Mouse (Mus musculus): ENCODE data around the gene Evi5. TPM values are rescaled to one million over a fixed set of nuclear protein-coding genes. Genes with fewer than 3 reads are reported as not detected.

The Evi5 gene
- total and polyA plus RNA-seq, 2 experiments from 2014 or later, result 57.7 to 60.1 TPM

- WGBS, result 47% methylated on average over 5 of the region's 5 CpGs
- peak; percentile 77 for DNase-seq (ENCODE audit: low spot score)
- Histone ChIP-seq H3K9ac (replicated peaks; ENCODE audit: low read length) (no peak overlapping the region), H3K36me3 (ENCODE audit: insufficient read depth, low read length) (no peaks in the 10 kb centered on the region), H3K4me1 (ENCODE audit: insufficient read depth, low read length) (no peaks in the 10 kb centered on the region), H3K27ac (no peak overlapping the region), H3K9me3 (ENCODE audit: low read length) (no peaks in the 10 kb centered on the region), H3K27me3 (ENCODE audit: insufficient read depth, low read length) (no peaks in the 10 kb centered on the region), H3K4me2 (ENCODE audit: low read depth, low read length) (no peak overlapping the region), H3K4me3 (ENCODE audit: low read length) (no peak overlapping the region)
- peak; percentile 67 for ATAC-seq
- TF ChIP-seq CTCF (IDR thresholded peaks at IDR 0.05; ENCODE audit: low read depth), result no peak
These were observed 27.6 kb downstream of the Evi5 start for GRCm38 (mm10) chr5:107847349-107847748.

GRCm38 (mm10) chr5:107840549-107841238, 34.2 kb downstream of the Evi5 start:
- no peaks in the 10 kb centered on the region for H3K4me1 ChIP-seq (ENCODE audit: insufficient read depth, low read length)
- H3K9ac ChIP-seq (replicated peaks; ENCODE audit: low read length), result no peak overlapping the region
- no peaks in the 10 kb centered on the region for H3K36me3 ChIP-seq (ENCODE audit: insufficient read depth, low read length)
- no peak overlapping the region for H3K4me3 ChIP-seq (ENCODE audit: low read length)
- no peaks in the 10 kb centered on the region for H3K9me3 ChIP-seq (ENCODE audit: low read length)
- no peak overlapping the region for H3K27ac ChIP-seq
- no peak for TF ChIP-seq CTCF (IDR thresholded peaks at IDR 0.05; ENCODE audit: low read depth)
- WGBS, result 97% methylated on average over 5 of the region's 5 CpGs
- no peak overlapping the region for H3K4me2 ChIP-seq (ENCODE audit: low read depth, low read length)
- ATAC-seq (no peak), DNase-seq (ENCODE audit: low spot score) (no peak)
- H3K27me3 ChIP-seq (ENCODE audit: insufficient read depth, low read length), result no peaks in the 10 kb centered on the region

DNA sequence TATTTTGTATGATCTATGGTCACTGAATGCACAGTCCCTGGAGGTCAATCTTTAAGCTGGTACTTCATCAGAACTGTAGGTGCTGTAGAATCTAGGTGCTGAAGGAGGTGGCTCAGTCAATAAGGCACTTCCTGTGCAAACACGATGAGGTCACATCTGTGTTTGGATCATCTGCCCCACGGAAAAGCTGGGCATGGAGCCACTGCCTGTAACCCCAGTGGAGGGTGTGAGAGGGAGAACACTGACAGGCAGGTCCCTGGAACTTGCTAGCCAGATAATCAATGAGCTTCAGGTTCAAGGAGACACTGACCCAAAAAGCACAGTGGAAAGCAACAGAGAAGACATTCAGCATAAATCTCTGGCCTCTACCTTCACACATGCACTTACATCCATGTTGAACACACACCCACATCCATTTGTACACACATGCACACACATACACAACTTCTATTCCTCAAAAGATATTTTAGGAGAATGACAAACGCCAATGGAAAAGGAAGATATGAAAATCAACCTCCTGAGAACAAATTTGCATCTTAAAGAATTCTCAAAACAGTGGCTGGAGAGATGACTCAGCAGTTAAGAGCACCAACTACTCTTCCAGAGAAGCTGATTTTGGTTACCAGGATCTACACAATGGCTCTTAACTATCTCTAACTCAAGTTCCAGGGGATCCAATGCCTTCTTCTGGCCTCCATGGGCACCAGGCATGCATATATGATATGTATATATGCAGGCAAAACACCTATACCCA, 35.8 kb downstream of the Evi5 start:
- no peak for TF ChIP-seq CTCF (IDR thresholded peaks at IDR 0.05; ENCODE audit: low read depth)
- DNase-seq (ENCODE audit: low spot score) (no peak), ATAC-seq (no peak)
- Histone ChIP-seq H3K27me3 (ENCODE audit: insufficient read depth, low read length) (no peaks in the 10 kb centered on the region), H3K9me3 (ENCODE audit: low read length) (no peaks in the 10 kb centered on the region), H3K36me3 (ENCODE audit: insufficient read depth, low read length) (no peaks in the 10 kb centered on the region), H3K9ac (replicated peaks; ENCODE audit: low read length) (no peak overlapping the region), H3K4me3 (ENCODE audit: low read length) (no peak overlapping the region), H3K4me2 (ENCODE audit: low read depth, low read length) (no peak overlapping the region), H3K4me1 (ENCODE audit: insufficient read depth, low read length) (no peaks in the 10 kb centered on the region), H3K27ac (no peak overlapping the region)
- WGBS, result 65% methylated on average over 3 of the region's 3 CpGs

GRCm38 (mm10) chr5:107834287-107834686, 40.6 kb downstream of the Evi5 start:
- no peak for ATAC-seq
- WGBS, result 81% methylated on average over 1 of the region's 1 CpGs
- no peak for DNase-seq (ENCODE audit: low spot score)

GRCm38 (mm10) chr5:107831351-107831750, 43.6 kb downstream of the Evi5 start:
- Histone ChIP-seq H3K27ac (no peak overlapping the region), H3K4me2 (ENCODE audit: low read depth, low read length) (no peak overlapping the region), H3K4me1 (ENCODE audit: insufficient read depth, low read length) (no peaks in the 10 kb centered on the region), H3K27me3 (ENCODE audit: insufficient read depth, low read length) (no peaks in the 10 kb centered on the region), H3K9me3 (ENCODE audit: low read length) (peaks cover 6% of the 10 kb centered on the region; the same call in 1 of the 2 replicates), H3K9ac (replicated peaks; ENCODE audit: low read length) (no peak overlapping the region), H3K4me3 (ENCODE audit: low read length) (no peak overlapping the region), H3K36me3 (ENCODE audit: insufficient read depth, low read length) (peaks cover 5% of the 10 kb centered on the region; the same call in 1 of the 2 replicates)
- TF ChIP-seq CTCF (IDR thresholded peaks at IDR 0.05; ENCODE audit: low read depth), result no peak
- no peak for ATAC-seq
- DNase-seq (ENCODE audit: low spot score), result no peak
- 88% methylated on average over 3 of the region's 3 CpGs for WGBS

More at GRCm38 (mm10) chr5:107834287-107834686, 40.6 kb downstream of the Evi5 start:
- H3K4me2 ChIP-seq (ENCODE audit: low read depth, low read length), result no peak overlapping the region
- peaks cover 6% of the 10 kb centered on the region; the same call in 1 of the 2 replicates for H3K9me3 ChIP-seq (ENCODE audit: low read length)
- no peaks in the 10 kb centered on the region for H3K4me1 ChIP-seq (ENCODE audit: insufficient read depth, low read length)
- no peak overlapping the region for H3K9ac ChIP-seq (replicated peaks; ENCODE audit: low read length)
- peaks cover 5% of the 10 kb centered on the region; the same call in 1 of the 2 replicates for H3K36me3 ChIP-seq (ENCODE audit: insufficient read depth, low read length)
- no peak overlapping the region for H3K4me3 ChIP-seq (ENCODE audit: low read length)
- TF ChIP-seq CTCF (IDR thresholded peaks at IDR 0.05; ENCODE audit: low read depth), result no peak
- H3K27ac ChIP-seq, result no peak overlapping the region
- H3K27me3 ChIP-seq (ENCODE audit: insufficient read depth, low read length), result no peaks in the 10 kb centered on the region

- DNase-seq (ENCODE audit: low spot score) (no peak), ATAC-seq (no peak)
- Histone ChIP-seq H3K4me1 (ENCODE audit: insufficient read depth, low read length) (no peaks in the 10 kb centered on the region), H3K27ac (no peak within 1 kb of the TSS), H3K9me3 (ENCODE audit: low read length) (peaks cover 6% of the 10 kb centered on the region; the same call in 1 of the 2 replicates), H3K4me3 (ENCODE audit: low read length) (no peak within 1 kb of the TSS), H3K27me3 (ENCODE audit: insufficient read depth, low read length) (no peaks in the 10 kb centered on the region), H3K4me2 (ENCODE audit: low read depth, low read length) (no peak within 1 kb of the TSS), H3K36me3 (ENCODE audit: insufficient read depth, low read length) (peaks cover 5% of the 10 kb centered on the region; the same call in 1 of the 2 replicates), H3K9ac (replicated peaks; ENCODE audit: low read length) (no peak within 1 kb of the TSS)
- 98% methylated on average over 22 of the region's 22 CpGs for WGBS
- TF ChIP-seq CTCF (IDR thresholded peaks at IDR 0.05; ENCODE audit: low read depth), result no peak
These were observed 44.8 kb downstream of the Evi5 start, which contains the start of gene Ube2d2b for GRCm38 (mm10) chr5:107829998-107830560. Ube2d2b (plus strand) TSS chr5:107830099.

Measured in hindbrain, postnatal 0 days (tissue).